Mouse (Mus musculus): ENCODE results near the gene Klhdc7b.

DNA sequence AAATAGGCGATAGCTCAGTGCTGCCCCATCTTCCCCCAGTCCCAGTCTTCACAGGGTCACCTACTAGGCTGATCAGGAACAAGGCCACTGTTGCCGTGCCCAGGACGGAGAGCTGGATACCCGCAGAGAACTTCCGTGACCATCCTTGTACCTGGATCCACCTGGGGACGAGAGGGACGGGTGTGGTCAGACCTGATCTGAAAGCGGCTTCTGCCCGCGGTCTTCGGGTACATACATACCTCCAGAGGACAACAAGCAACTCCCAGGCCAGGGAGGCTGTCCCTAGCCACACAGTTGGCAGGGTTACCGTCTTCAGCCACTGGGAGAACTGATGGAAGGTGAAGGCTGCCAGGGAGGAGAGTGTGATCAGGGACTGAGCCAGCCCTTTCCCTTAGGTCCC lies 31.9 kb upstream of the Klhdc7b start:
- no peak for TF ChIP-seq CTCF (IDR thresholded peaks at IDR 0.05; ENCODE audit: extremely low read depth, insufficient read depth, low read length)
- no peak for TF ChIP-seq POLR2A (IDR thresholded peaks at IDR 0.05; ENCODE audit: extremely low read depth, insufficient read depth, low read length)

Measured in cortical plate, adult 2 months (tissue).